Mouse (Mus musculus): ENCODE data around the gene Cecr2. TPM values are rescaled to one million over a fixed set of nuclear protein-coding genes. Genes with fewer than 3 reads are reported as not detected.

Cecr2 gene
- polyA plus RNA-seq, 1 experiment from 2014 or later = 0.13 TPM

DNA sequence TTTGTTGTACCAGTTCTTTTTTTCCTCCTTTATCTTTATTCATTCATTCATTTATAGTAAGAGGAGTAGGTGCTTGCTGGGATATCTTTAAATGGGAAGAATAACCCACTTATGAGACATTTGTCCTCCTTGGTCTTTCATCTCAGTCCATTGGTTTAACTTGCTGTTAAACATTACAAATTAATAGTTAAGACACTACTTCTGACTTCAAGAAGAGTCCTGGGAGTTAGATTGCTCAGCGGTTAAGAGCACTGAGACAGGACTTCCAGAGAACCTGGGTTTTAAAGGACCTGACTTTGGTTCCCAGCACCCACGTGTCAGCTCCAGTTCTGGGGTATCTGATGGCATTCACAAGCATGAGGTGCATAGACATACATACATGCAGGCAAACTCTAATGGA is 80.2 kb downstream of the Cecr2 start:
- H3K9me3 ChIP-seq (ENCODE audit: control insufficient read depth) = no peaks in the 10 kb centered on the region
- TF ChIP-seq CTCF (IDR thresholded peaks at IDR 0.05; ENCODE audit: low read depth) = no peak
- no peaks in the 10 kb centered on the region for H3K27me3 ChIP-seq (replicated peaks; ENCODE audit: control insufficient read depth, insufficient read depth, low read length)
- no peak overlapping the region for H3K27ac ChIP-seq (ENCODE audit: low read depth, low read length)
- no peak overlapping the region for H3K4me3 ChIP-seq (ENCODE audit: low read depth, low read length)
- H3K9ac ChIP-seq (ENCODE audit: low read depth, low read length) = no peak overlapping the region
- 85% methylated on average over 2 of the region's 2 CpGs for WGBS
- no peaks in the 10 kb centered on the region for H3K36me3 ChIP-seq (ENCODE audit: control insufficient read depth, insufficient read depth)
- no peak for ATAC-seq
- H3K4me1 ChIP-seq (replicated peaks; ENCODE audit: control insufficient read depth, insufficient read depth, low read length) = no peaks in the 10 kb centered on the region
- H3K4me2 ChIP-seq (replicated peaks; ENCODE audit: low read depth) = no peak overlapping the region

DNA sequence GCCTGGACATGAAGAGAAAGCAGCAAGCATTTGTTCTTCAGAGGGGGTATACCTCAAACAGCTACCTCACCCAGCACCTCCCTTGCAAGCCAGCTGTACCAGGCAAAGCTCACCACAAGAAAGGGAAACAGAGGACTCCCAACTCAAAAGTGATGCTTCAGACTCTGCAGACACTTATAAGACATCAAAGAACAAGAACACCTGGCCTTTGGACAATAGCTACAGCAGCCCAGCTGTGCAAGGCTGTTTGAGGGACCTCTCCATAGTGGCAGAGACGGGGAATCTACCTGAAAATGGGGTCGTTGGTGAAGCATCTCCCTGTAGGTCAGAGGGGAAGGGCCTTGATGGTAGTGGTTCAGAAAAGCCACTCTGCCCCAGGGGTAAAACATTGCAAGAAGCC is 95.0 kb downstream of the Cecr2 start:
- Histone ChIP-seq H3K27me3 (replicated peaks; ENCODE audit: control insufficient read depth, insufficient read depth, low read length) (no peaks in the 10 kb centered on the region), H3K9ac (ENCODE audit: low read depth, low read length) (no peak overlapping the region), H3K4me3 (ENCODE audit: low read depth, low read length) (no peak overlapping the region), H3K27ac (ENCODE audit: low read depth, low read length) (no peak overlapping the region), H3K4me2 (replicated peaks; ENCODE audit: low read depth) (no peak overlapping the region), H3K4me1 (replicated peaks; ENCODE audit: control insufficient read depth, insufficient read depth, low read length) (no peaks in the 10 kb centered on the region), H3K36me3 (ENCODE audit: control insufficient read depth, insufficient read depth) (no peaks in the 10 kb centered on the region), H3K9me3 (ENCODE audit: control insufficient read depth) (no peaks in the 10 kb centered on the region)
- no peak for TF ChIP-seq CTCF (IDR thresholded peaks at IDR 0.05; ENCODE audit: low read depth)
- WGBS = 88% methylated on average over 2 of the region's 2 CpGs
- ATAC-seq = no peak

DNA sequence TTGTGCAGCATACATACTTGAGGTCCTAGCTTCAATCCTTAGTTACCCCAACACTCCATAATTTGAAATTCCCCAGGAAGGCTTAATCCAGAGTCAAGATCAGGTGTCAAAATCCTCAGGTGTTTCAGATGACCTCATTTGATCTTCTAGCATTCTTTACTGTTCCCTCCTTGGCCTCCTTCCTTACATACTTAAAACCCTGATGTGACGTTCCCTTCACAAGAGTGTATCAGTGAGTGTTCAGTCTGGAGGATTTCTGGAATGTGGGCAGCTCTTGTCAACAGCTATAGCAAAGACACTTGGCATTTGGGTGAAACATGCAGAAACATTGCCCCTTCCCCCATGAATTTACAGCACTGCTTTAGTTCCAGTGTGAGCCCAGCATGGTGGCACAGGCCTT is 103.8 kb downstream of the Cecr2 start:
- Histone ChIP-seq H3K4me2 (replicated peaks; ENCODE audit: low read depth) (no peak overlapping the region), H3K27me3 (replicated peaks; ENCODE audit: control insufficient read depth, insufficient read depth, low read length) (no peaks in the 10 kb centered on the region), H3K4me3 (ENCODE audit: low read depth, low read length) (no peak overlapping the region), H3K4me1 (replicated peaks; ENCODE audit: control insufficient read depth, insufficient read depth, low read length) (no peaks in the 10 kb centered on the region), H3K36me3 (ENCODE audit: control insufficient read depth, insufficient read depth) (no peaks in the 10 kb centered on the region), H3K27ac (ENCODE audit: low read depth, low read length) (no peak overlapping the region), H3K9me3 (ENCODE audit: control insufficient read depth) (no peaks in the 10 kb centered on the region), H3K9ac (ENCODE audit: low read depth, low read length) (no peak overlapping the region)
- no peak for TF ChIP-seq CTCF (IDR thresholded peaks at IDR 0.05; ENCODE audit: low read depth)
- no peak for ATAC-seq
- WGBS = 96% methylated on average over 1 of the region's 1 CpGs

DNA sequence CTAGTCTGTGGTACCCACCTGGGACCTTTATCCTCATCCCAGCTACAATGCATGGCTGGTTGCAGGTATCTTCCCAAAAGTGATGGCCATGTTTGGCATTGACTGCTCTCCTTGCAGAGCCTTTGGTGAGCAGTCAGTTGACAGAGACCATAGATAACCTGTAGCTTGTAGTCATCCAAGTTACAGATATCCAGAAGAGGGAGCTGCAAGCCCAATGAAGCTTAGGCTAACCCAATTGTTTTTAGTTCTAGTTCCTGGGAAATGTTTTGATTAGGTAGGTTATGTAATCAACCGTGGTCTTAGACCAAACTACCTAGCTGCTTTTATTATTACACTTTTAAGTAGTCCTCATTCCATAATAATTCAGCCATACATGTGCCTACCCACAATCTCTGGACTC is 105.2 kb downstream of the Cecr2 start:
- Histone ChIP-seq H3K27me3 (replicated peaks; ENCODE audit: control insufficient read depth, insufficient read depth, low read length) (no peaks in the 10 kb centered on the region), H3K4me2 (replicated peaks; ENCODE audit: low read depth) (no peak overlapping the region), H3K4me1 (replicated peaks; ENCODE audit: control insufficient read depth, insufficient read depth, low read length) (no peaks in the 10 kb centered on the region), H3K9me3 (ENCODE audit: control insufficient read depth) (no peaks in the 10 kb centered on the region), H3K9ac (ENCODE audit: low read depth, low read length) (no peak overlapping the region), H3K4me3 (ENCODE audit: low read depth, low read length) (no peak overlapping the region), H3K27ac (ENCODE audit: low read depth, low read length) (no peak overlapping the region), H3K36me3 (ENCODE audit: control insufficient read depth, insufficient read depth) (no peaks in the 10 kb centered on the region)
- ATAC-seq = no peak
- WGBS = 68% methylated on average over 1 of the region's 1 CpGs
- TF ChIP-seq CTCF (IDR thresholded peaks at IDR 0.05; ENCODE audit: low read depth) = 0 out of 2 replicates have a peak, but pooled peaks have one; percentile 23

DNA sequence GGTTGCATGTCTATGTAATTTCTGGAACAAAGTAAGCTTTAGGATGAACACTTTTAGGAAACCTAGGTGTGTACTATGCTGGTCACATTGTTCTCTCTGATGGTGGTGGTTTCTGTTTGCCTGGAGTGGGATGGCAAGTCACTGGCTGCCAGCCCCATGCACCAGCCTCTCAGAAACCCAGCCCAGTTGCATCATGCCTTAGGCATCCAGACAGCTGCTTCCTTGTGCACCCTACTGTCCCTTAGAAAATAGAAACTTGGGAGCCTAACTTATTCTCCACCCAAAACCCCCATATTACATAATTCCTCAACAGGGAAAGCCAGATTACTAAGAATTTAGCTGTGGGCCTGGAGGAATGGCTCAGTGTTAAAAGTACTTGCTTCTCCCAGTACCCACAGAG is 105.9 kb downstream of the Cecr2 start:
- Histone ChIP-seq H3K27ac (ENCODE audit: low read depth, low read length) (no peak overlapping the region), H3K9ac (ENCODE audit: low read depth, low read length) (no peak overlapping the region), H3K27me3 (replicated peaks; ENCODE audit: control insufficient read depth, insufficient read depth, low read length) (no peaks in the 10 kb centered on the region), H3K36me3 (ENCODE audit: control insufficient read depth, insufficient read depth) (no peaks in the 10 kb centered on the region), H3K4me2 (replicated peaks; ENCODE audit: low read depth) (no peak overlapping the region), H3K9me3 (ENCODE audit: control insufficient read depth) (no peaks in the 10 kb centered on the region), H3K4me1 (replicated peaks; ENCODE audit: control insufficient read depth, insufficient read depth, low read length) (no peaks in the 10 kb centered on the region), H3K4me3 (ENCODE audit: low read depth, low read length) (no peak overlapping the region)
- TF ChIP-seq CTCF (IDR thresholded peaks at IDR 0.05; ENCODE audit: low read depth) = no peak
- no peak for ATAC-seq

DNA sequence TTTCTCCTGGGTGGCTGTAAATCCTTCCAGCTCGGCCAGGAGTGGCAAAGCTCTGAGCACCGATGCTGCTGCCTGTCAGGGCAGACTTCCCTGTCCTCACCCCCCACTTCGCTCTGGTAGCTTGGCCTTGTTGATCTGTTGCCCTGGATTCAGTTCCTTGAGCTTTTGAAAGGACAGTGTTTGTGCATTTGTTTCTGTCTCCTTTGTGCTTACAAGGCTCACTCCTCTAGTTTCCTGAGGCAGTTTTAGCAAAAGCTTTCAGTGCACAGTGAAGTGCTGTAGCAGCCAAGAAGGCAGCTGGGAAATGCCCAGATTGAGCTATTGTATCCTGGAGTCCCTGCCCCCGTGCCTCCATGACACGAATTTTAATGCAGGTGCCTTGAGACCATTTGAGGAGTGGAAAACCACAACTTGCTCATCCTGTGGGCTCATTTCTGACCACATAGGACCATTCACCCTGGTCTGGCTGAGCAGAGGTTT is 107.0 kb downstream of the Cecr2 start, which contains the start of gene Slc25a18:
TSS of gene Slc25a18 (plus strand) at position 430 of the 480 bp plus-strand sequence.
- no peak for TF ChIP-seq CTCF (IDR thresholded peaks at IDR 0.05; ENCODE audit: low read depth)
- no peaks in the 10 kb centered on the region for H3K9me3 ChIP-seq (ENCODE audit: control insufficient read depth)
- H3K4me2 ChIP-seq (replicated peaks; ENCODE audit: low read depth) = no peak within 1 kb of the TSS
- H3K4me1 ChIP-seq (replicated peaks; ENCODE audit: control insufficient read depth, insufficient read depth, low read length) = no peaks in the 10 kb centered on the region
- WGBS = 62% methylated on average over 5 of the region's 5 CpGs
- no peak for ATAC-seq
- no peaks in the 10 kb centered on the region for H3K36me3 ChIP-seq (ENCODE audit: control insufficient read depth, insufficient read depth)
- no peak within 1 kb of the TSS for H3K27ac ChIP-seq (ENCODE audit: low read depth, low read length)
- no peak within 1 kb of the TSS for H3K9ac ChIP-seq (ENCODE audit: low read depth, low read length)
- H3K27me3 ChIP-seq (replicated peaks; ENCODE audit: control insufficient read depth, insufficient read depth, low read length) = no peaks in the 10 kb centered on the region
- H3K4me3 ChIP-seq (ENCODE audit: low read depth, low read length) = no peak within 1 kb of the TSS

DNA sequence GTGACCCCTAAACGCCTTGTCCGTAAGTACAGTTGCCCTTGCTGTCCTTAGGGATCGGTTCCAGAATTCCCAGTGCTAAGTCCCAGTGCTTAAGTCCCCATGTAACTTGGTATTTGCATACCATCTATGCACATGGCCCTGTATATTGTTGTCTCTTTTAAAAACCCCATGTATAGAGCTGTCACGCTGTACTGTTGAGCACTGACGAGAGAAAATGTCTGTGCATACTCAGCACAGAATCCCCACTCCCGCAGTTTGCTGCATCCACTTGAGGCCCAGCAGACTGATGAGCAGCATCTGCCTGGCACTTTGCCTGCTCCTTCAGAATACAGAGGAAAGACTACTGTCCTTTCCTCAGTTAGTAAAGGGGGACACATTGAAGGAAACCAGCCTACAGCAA is 107.6 kb downstream of the Cecr2 start:
- no peak for TF ChIP-seq CTCF (IDR thresholded peaks at IDR 0.05; ENCODE audit: low read depth)
- Histone ChIP-seq H3K27me3 (replicated peaks; ENCODE audit: control insufficient read depth, insufficient read depth, low read length) (no peaks in the 10 kb centered on the region), H3K4me2 (replicated peaks; ENCODE audit: low read depth) (no peak overlapping the region), H3K9ac (ENCODE audit: low read depth, low read length) (no peak overlapping the region), H3K9me3 (ENCODE audit: control insufficient read depth) (no peaks in the 10 kb centered on the region), H3K27ac (ENCODE audit: low read depth, low read length) (no peak overlapping the region), H3K4me3 (ENCODE audit: low read depth, low read length) (no peak overlapping the region), H3K4me1 (replicated peaks; ENCODE audit: control insufficient read depth, insufficient read depth, low read length) (no peaks in the 10 kb centered on the region), H3K36me3 (ENCODE audit: control insufficient read depth, insufficient read depth) (no peaks in the 10 kb centered on the region)
- WGBS = 73% methylated on average over 6 of the region's 6 CpGs
- no peak for ATAC-seq
